Mouse (Mus musculus) stomach, embryonic 14.5 days (tissue): ENCODE results near the gene Ptpn21. TPM values are rescaled to one million over a fixed set of nuclear protein-coding genes. Genes with fewer than 3 reads are reported as not detected.

Experiments used
- ATAC-seq: fragments of 200-750 bp; cut with Nextera tagmentation; 2 replicates; pipeline ENCODE4 v1.8.0; 2017; ENCODE audit warnings: low read depth, moderate TSS enrichment; ENCODE audit not compliant: insufficient number of reproducible peaks, insufficient read depth, low FRiP score
- H3K27ac ChIP-seq: fragments of 300-500 bp; sonication (generic); 2 replicates; pipeline ENCODE4 v1.5.1; 2014; ENCODE audit warnings: mild to moderate bottlenecking, low read length, moderate library complexity, mixed read lengths
- H3K27me3 ChIP-seq: fragments of 300-500 bp; sonication (generic); 2 replicates; pipeline ENCODE4 v1.6.1; 2014; ENCODE audit warnings: low read length, control low read depth, mixed read lengths; ENCODE audit not compliant: control insufficient read depth, insufficient read depth
- H3K36me3 ChIP-seq: fragments of 300-500 bp; sonication (generic); 2 replicates; pipeline ENCODE4 v1.6.1; 2014; ENCODE audit warnings: mild to moderate bottlenecking, control low read depth, low read length, moderate library complexity, mixed read lengths; ENCODE audit not compliant: control insufficient read depth, insufficient read depth
- H3K4me1 ChIP-seq: fragments of 300-500 bp; sonication (generic); 2 replicates; pipeline ENCODE4 v1.6.1; 2014; ENCODE audit warnings: low read length, control low read depth, mixed read lengths; ENCODE audit not compliant: control insufficient read depth, insufficient read depth
- H3K4me2 ChIP-seq: fragments of 300-500 bp; sonication (generic); replicated peaks from 2 replicates; pipeline ENCODE4 v1.6.1; 2014; ENCODE audit warnings: low read depth, low read length, control low read depth
- H3K4me3 ChIP-seq: fragments of 300-500 bp; sonication (generic); 2 replicates; pipeline ENCODE4 v1.5.1; 2014; ENCODE audit warnings: low read depth, low read length, control low read depth
- H3K9ac ChIP-seq: fragments of 300-500 bp; sonication (generic); replicated peaks from 2 replicates; pipeline ENCODE4 v1.6.1; 2014; ENCODE audit warnings: low read depth, mild to moderate bottlenecking, control low read depth, low read length, moderate library complexity, mixed read lengths
- H3K9me3 ChIP-seq: fragments of 300-500 bp; sonication (generic); 2 replicates; pipeline ENCODE4 v1.6.1; 2016; ENCODE audit warnings: low read depth, low read length, control low read depth; ENCODE audit not compliant: control insufficient read depth
- WGBS: fragments of 180-500 bp; shearing (Covaris S2); extraction: QIAGEN DNeasy Blood & Tissue Kit; methylation state at CpG from one replicate; pipeline ENCODE4 v1.1.7; 2014; 5-methylcytosine and 5-hydroxymethylcytosine counted together
- polyA plus RNA-seq: library from polyadenylated mRNA; unstranded; fragments of >200 nt; fragmentation: Nextera tagmentation; extraction: Ambion mirVana; gene quantifications from 2 replicates; pipeline ENCODE4 v1.2.1, GENCODE M21; 2014

Ptpn21 gene
- polyA plus RNA-seq, 1 experiment from 2014 or later = 11.9 TPM

DNA sequence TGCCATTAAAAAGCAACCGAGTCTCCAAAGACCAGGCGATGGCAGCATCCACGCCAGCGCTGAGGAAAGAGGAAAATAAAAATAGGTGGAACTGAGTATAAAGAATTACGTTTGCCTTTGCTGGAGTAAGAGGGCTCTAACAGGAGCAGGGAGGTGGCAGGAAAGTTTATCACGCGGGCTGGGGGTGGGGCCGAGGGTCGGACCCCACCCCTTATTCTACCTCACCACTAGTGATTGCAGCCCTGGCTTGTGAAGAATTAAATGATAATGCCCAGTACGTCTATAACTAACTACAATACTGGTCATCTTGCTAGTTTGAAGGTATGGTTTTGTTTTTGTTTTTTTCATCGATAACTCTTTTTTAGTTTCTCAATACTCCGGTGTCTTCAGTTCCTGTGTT lies 3.4 kb downstream of the Ptpn21 start:
- Histone ChIP-seq H3K36me3 (no peaks in the 10 kb centered on the region), H3K27ac (no peak overlapping the region), H3K4me2 (peak overlapping the region; percentile 80), H3K27me3 (no peaks in the 10 kb centered on the region), H3K9me3 (no peaks in the 10 kb centered on the region), H3K4me1 (peaks cover 14% of the 10 kb centered on the region), H3K4me3 (peak overlapping the region; percentile 55), H3K9ac (0 out of 2 replicates have a peak overlapping the region, but pooled peaks have one; percentile 59)
- ATAC-seq = no peak
- 15% methylated on average over 12 of the region's 12 CpGs for WGBS

DNA sequence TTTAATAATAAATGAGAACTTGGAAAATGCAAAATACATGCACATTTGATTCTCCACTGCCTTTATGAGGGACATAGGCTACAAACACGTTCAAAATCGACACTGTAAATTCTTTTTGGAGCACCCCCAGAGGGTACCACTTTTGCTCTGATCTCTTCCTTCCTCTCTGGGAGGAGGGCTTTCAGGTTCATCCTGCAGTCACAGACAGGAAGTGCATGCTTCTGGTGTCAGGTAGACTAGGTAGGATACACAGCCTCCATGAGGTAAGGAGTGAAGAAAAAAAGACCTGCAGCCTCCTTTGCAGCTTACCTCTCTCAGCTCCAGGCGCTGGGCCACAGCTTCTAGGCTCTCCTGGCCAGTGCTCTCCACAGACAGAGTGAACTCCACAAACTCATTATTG lies 4.0 kb downstream of the Ptpn21 start:
- Histone ChIP-seq H3K36me3 (no peaks in the 10 kb centered on the region), H3K9ac (no peak overlapping the region), H3K4me2 (peak overlapping the region; percentile 80), H3K27me3 (no peaks in the 10 kb centered on the region), H3K9me3 (no peaks in the 10 kb centered on the region), H3K27ac (no peak overlapping the region), H3K4me1 (peaks cover 12% of the 10 kb centered on the region), H3K4me3 (peak overlapping the region; percentile 55)
- no peak for ATAC-seq
- WGBS = 72% methylated on average over 3 of the region's 3 CpGs

DNA sequence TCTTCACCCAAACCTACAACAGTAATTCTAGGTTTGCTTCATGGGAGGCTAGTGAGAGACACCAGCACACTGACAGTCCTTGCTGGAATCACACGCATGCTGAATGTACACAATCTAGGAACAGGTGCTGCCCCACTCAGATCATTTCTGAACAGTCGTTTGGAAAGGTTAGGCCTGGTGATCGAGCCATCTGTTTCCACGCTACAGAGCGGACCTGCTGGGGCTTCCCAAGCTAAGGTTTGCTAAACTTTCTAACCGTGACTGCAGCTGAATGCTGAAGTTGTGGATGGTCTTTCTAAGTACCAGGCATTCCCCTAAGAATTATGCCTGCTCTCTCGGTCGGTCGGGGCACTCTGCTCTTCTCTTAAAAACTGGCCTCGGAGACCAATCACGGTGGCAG lies 6.5 kb downstream of the Ptpn21 start:
- Histone ChIP-seq H3K36me3 (no peaks in the 10 kb centered on the region), H3K9ac (no peak overlapping the region), H3K4me1 (peaks cover 8% of the 10 kb centered on the region), H3K9me3 (no peaks in the 10 kb centered on the region), H3K27ac (no peak overlapping the region), H3K4me3 (no peak overlapping the region), H3K27me3 (no peaks in the 10 kb centered on the region), H3K4me2 (no peak overlapping the region)
- WGBS = 88% methylated on average over 11 of the region's 11 CpGs
- ATAC-seq = no peak

DNA sequence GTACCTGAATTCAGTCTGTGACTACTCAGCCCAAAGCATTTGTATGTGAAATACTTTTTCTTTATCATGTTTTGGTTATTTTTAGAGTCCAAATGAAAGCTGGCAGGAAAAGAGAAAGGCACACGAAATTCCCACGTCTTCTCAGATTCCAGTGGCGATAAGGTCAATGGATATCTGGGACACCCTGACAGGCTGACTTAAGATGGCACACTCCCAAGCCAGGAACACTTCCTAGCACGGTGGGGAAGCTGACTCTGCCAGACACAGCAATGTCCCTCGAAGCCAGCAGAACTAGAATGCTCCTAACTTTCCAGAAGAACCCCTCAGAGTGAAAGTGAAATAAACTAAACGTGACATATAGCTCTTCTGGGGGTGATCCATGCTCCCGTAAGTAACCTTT lies 10.0 kb downstream of the Ptpn21 start:
- H3K4me2 ChIP-seq = no peak overlapping the region
- no peak overlapping the region for H3K9ac ChIP-seq
- WGBS = 68% methylated on average over 7 of the region's 7 CpGs
- no peak overlapping the region for H3K4me3 ChIP-seq
- H3K4me1 ChIP-seq = no peaks in the 10 kb centered on the region
- no peaks in the 10 kb centered on the region for H3K36me3 ChIP-seq
- H3K27me3 ChIP-seq = no peaks in the 10 kb centered on the region
- no peaks in the 10 kb centered on the region for H3K9me3 ChIP-seq
- no peak for ATAC-seq
- H3K27ac ChIP-seq = no peak overlapping the region

DNA sequence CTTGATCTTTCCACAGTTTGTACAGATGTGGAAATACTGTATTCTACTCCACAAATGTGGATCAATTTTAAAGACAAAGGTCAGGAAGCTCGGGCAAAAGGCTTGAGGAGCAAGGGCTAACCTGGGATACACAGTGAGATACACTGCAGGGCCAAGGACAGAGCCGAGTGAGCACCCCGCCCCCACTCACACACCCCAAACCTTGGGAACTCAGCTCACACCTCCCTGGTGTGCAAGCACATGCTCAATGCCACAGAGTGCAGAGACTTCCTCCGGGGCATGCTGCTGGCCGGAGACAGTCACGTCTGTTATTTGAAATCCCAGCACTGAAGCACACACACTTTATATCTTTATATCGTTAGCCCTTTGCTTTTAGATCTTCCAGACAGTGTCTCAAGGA lies 11.1 kb downstream of the Ptpn21 start:
- H3K4me2 ChIP-seq = no peak overlapping the region
- 88% methylated on average over 7 of the region's 7 CpGs for WGBS
- ATAC-seq = no peak
- no peak overlapping the region for H3K27ac ChIP-seq
- no peaks in the 10 kb centered on the region for H3K36me3 ChIP-seq
- no peaks in the 10 kb centered on the region for H3K4me1 ChIP-seq
- H3K4me3 ChIP-seq = no peak overlapping the region
- no peaks in the 10 kb centered on the region for H3K27me3 ChIP-seq
- H3K9me3 ChIP-seq = no peaks in the 10 kb centered on the region
- H3K9ac ChIP-seq = no peak overlapping the region

DNA sequence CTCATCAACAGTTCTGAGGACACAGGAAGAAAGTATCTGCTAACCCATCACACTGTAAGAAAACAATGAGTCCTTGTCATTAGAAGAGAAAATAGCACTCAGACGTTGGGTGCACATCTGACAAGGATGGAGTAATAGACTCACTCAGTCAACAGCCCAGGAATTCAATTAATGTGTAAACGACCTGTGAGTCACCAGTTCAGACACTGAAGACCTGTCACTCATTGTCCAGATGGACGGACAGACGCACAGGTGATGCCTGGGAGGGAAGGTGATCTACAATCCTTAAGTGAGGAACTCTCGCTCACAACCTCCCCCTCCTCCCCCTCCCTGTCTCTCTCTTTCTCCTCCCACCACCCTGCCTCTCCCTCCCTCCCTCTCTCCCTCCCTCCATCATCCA lies 12.2 kb downstream of the Ptpn21 start:
- Histone ChIP-seq H3K4me2 (no peak overlapping the region), H3K27me3 (no peaks in the 10 kb centered on the region), H3K27ac (no peak overlapping the region), H3K9me3 (no peaks in the 10 kb centered on the region), H3K4me3 (no peak overlapping the region), H3K36me3 (no peaks in the 10 kb centered on the region), H3K9ac (no peak overlapping the region), H3K4me1 (peaks cover 11% of the 10 kb centered on the region)
- no peak for ATAC-seq
- 56% methylated on average over 5 of the region's 5 CpGs for WGBS

DNA sequence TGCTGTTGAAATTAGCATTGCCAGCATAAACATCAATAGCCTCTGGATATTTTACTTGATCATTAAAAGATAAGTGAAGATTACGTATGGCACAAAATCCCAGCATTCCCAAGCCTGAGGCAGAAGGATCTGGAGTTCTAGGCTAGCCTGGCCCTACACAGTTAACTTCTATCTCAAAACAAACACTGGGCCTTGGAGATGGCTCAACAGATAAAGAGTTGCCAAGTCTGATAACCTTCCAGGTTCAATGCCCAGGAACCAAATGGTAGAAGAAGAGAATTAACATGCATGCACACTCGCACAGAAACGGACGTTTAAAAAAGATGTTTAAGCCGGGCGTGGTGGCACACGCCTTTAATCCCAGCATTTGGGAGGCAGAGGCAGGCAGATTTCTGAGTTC lies 13.0 kb downstream of the Ptpn21 start:
- ATAC-seq = no peak

DNA sequence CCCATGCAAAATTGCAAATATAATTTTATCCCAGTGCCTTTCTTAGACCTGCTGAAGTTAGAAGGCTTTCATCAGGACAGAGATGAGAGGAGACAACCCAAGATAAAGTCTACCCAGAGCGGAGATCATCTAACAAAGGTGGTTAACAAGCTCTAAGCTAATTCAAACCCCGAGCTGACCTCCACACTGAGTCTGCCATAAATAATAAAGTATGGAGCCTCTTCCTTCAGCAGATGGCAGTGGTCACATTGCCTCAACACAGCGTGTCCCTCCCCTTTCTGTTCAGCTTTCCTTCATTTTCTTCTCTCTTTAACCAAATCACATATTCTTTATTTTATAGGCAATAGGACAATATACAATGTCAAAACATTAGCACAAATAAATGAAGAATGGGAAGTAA lies 16.2 kb downstream of the Ptpn21 start:
- Histone ChIP-seq H3K27ac (no peak overlapping the region), H3K36me3 (no peaks in the 10 kb centered on the region)
- WGBS = 65% methylated on average over 3 of the region's 3 CpGs

More for the DNA sequence above, 13.0 kb downstream of the Ptpn21 start:
- H3K27ac ChIP-seq = no peak overlapping the region
- H3K4me3 ChIP-seq = no peak overlapping the region
- 91% methylated on average over 7 of the region's 7 CpGs for WGBS
- no peaks in the 10 kb centered on the region for H3K36me3 ChIP-seq
- H3K4me2 ChIP-seq = no peak overlapping the region
- no peaks in the 10 kb centered on the region for H3K9me3 ChIP-seq
- no peaks in the 10 kb centered on the region for H3K27me3 ChIP-seq
- no peak overlapping the region for H3K9ac ChIP-seq
- H3K4me1 ChIP-seq = peaks cover 12% of the 10 kb centered on the region

DNA sequence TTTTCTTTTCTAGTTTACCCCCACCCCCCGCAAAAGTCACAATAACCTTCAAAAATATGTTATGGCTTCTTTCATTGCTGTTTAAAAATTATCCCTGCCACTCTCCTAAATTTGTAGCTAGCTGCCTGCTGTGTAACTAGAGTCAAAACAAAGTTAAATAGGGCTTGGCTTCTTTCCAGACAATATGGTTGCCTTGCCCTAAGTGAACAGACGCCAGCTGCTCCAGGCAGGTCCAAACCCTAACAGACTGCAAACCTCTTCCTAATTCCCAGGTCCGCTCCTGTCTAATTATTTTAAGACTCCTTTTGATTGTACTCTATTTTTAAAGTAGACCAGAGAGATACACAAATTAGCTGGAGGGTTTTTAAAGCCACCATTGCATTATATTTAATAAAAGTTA lies 16.6 kb downstream of the Ptpn21 start:
- no peak for ATAC-seq
- H3K9me3 ChIP-seq = no peaks in the 10 kb centered on the region
- no peak overlapping the region for H3K27ac ChIP-seq
- peaks cover 12% of the 10 kb centered on the region for H3K4me1 ChIP-seq
- no peak overlapping the region for H3K4me3 ChIP-seq
- no peak overlapping the region for H3K9ac ChIP-seq
- 31% methylated on average over 3 of the region's 3 CpGs for WGBS
- no peaks in the 10 kb centered on the region for H3K27me3 ChIP-seq
- no peaks in the 10 kb centered on the region for H3K36me3 ChIP-seq
- H3K4me2 ChIP-seq = no peak overlapping the region

More for the DNA sequence above, 16.2 kb downstream of the Ptpn21 start:
- ATAC-seq = no peak
- H3K4me1 ChIP-seq = peaks cover 12% of the 10 kb centered on the region
- H3K4me3 ChIP-seq = no peak overlapping the region
- no peak overlapping the region for H3K4me2 ChIP-seq
- no peak overlapping the region for H3K9ac ChIP-seq
- no peaks in the 10 kb centered on the region for H3K9me3 ChIP-seq
- H3K27me3 ChIP-seq = no peaks in the 10 kb centered on the region
